Mouse (Mus musculus) B cell, adult 62 days (primary cell): ENCODE results near the gene Nup37. TPM values are rescaled to one million over a fixed set of nuclear protein-coding genes. Genes with fewer than 3 reads are reported as not detected.

Experiments
- total RNA-seq: library from RNA; stranded (reverse); gene quantifications from 4 replicates; pipeline ENCODE4 v1.2.4, GENCODE M21; 2023

Gene Nup37
- total RNA-seq = 6.5 to 10.6 TPM (median 8.1 TPM) in 4 replicates

GRCm38 (mm10) chr10:88146707-88147477, at the start of gene Nup37, which contains the start of gene Parpbp:
Gene Nup37, plus strand, starts transcription at chr10:88146992.
Gene Parpbp, minus strand, starts transcription at chr10:88146941.

GRCm38 (mm10) chr10:88200951-88201638, 54.3 kb downstream of the Nup37 start, which contains the start of gene Washc3:
Gene Washc3, plus strand, starts transcription at chr10:88201093.

Other genes starting within 250 kb of the Nup37 start
- gene Pmch, start 55.9 kb upstream of the Nup37 start, total RNA-seq = not detected in 4 replicates
- gene Parpbp, start 51 bp upstream of the Nup37 start, total RNA-seq = 0.36 to 2.3 TPM (median 0.80 TPM) in 4 replicates
- gene Washc3, start 54.1 kb downstream of the Nup37 start, total RNA-seq = 23.8 to 32.5 TPM (median 27.1 TPM) in 4 replicates
- 0.27 to 1.3 TPM (median 0.62 TPM) in 4 replicates for gene Dram1, start 232.1 kb downstream of the Nup37 start, total RNA-seq
- gene Gnptab, start 232.1 kb downstream of the Nup37 start, total RNA-seq = 44.1 to 51.4 TPM (median 46.1 TPM) in 4 replicates